Mouse (Mus musculus): ENCODE data around the gene Ccdc65. TPM values are rescaled to one million over a fixed set of nuclear protein-coding genes. Genes with fewer than 3 reads are reported as not detected.
A peak's percentile ranks its signal among the peaks of the same experiment; 100 is the strongest.

Ccdc65 gene
- polyA plus RNA-seq, 1 experiment = not detected

DNA sequence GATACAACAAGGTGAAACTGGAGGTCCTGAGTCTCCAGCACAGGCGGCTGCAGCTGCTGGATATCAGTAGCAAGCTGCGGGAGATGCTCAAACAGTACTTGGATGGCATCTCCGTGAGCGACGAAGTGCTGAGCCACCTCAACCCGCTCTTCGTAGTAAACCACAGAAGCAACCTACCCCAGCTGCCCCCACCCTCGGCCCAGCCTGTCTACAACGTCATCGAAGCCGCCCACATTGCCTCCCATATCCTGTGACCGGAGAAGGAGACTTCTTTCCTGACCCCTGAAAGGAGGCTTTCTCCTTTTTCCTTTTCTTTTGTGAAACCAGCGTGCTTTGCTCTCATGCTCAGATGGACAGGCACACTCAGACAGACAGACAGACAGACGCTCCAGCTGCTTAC, 14.8 kb downstream of the Ccdc65 start:
- Histone ChIP-seq H3K4me3 (ENCODE audit: insufficient read depth, low read depth, low read length) (no peak overlapping the region), H3K4me1 (ENCODE audit: control insufficient read depth, insufficient read depth, insufficient read length, low read length) (no peaks in the 10 kb centered on the region), H3K27ac (replicated peaks; ENCODE audit: low read depth, low read length) (no peak overlapping the region)

DNA sequence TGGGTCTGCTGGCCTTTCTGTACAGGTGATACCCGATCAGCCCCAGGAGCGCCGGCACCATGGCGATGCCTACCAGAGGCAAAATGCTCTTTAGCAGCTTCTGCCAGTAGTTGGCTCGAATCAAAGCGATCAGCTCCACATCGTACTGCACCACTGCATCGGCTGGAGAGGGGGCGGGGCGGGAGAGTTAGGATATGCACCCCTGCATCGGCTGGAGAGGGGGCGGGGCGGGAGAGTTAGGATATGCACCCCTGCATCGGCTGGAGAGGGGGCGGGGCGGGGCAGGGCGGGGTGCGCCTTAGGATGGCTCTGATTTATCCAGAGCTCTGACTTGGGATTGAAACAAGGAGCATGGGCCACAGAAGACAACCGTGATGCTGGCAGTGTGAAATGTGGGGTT, 16.4 kb downstream of the Ccdc65 start:
- no peak overlapping the region for H3K27ac ChIP-seq (replicated peaks; ENCODE audit: low read depth, low read length)
- H3K4me3 ChIP-seq (ENCODE audit: insufficient read depth, low read depth, low read length) = no peak overlapping the region
- no peaks in the 10 kb centered on the region for H3K4me1 ChIP-seq (ENCODE audit: control insufficient read depth, insufficient read depth, insufficient read length, low read length)

DNA sequence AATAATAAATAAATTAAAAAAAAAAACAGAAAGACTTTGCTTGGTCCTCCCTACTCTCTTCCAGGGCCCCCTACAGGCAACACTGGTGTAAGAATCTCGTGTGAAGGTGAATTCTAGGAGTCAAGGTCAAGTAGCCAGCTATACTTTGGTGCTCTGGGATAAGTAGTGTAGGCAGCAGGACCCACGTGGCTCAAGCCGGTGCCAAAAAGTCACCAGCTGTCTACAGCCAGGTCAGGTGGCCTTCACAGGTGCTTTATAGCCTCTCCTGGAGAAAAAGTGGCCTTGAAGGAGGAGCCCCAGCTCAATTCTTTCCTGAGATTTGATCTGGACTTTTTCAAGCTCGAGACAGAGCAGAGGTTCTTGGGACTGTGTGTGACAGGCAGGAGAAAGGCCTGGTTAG, 18.1 kb downstream of the Ccdc65 start:
- no peak overlapping the region for H3K4me3 ChIP-seq (ENCODE audit: insufficient read depth, low read depth, low read length)
- no peak overlapping the region for H3K27ac ChIP-seq (replicated peaks; ENCODE audit: low read depth, low read length)
- no peaks in the 10 kb centered on the region for H3K4me1 ChIP-seq (ENCODE audit: control insufficient read depth, insufficient read depth, insufficient read length, low read length)

DNA sequence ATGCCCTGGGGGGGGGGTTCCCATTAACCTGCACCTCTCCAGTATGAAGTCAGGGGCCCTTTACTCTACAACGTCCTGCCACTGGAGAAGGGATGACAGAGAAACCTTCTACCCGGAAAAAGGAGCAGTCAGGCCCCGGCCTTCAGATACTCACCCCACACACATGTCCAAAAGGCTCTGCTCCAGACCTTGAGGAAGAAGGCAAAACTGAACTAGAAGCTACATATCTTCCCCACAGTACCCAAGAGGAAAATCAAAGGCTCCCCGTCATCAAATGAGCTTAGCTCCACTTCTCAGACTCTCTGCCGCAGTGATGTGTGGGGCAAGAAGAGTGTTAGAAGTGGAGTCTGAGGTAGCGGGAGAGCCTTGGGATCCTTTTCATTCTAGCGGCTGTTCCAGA, 18.7 kb downstream of the Ccdc65 start:
- no peak overlapping the region for H3K27ac ChIP-seq (replicated peaks; ENCODE audit: low read depth, low read length)
- H3K4me1 ChIP-seq (ENCODE audit: control insufficient read depth, insufficient read depth, insufficient read length, low read length) = no peaks in the 10 kb centered on the region
- H3K4me3 ChIP-seq (ENCODE audit: insufficient read depth, low read depth, low read length) = peak overlapping the region; percentile 61

- Histone ChIP-seq H3K27ac (replicated peaks; ENCODE audit: low read depth, low read length) (no peak within 1 kb of the TSS), H3K4me3 (ENCODE audit: insufficient read depth, low read depth, low read length) (peak within 1 kb of the TSS; percentile 61), H3K4me1 (ENCODE audit: control insufficient read depth, insufficient read depth, insufficient read length, low read length) (no peaks in the 10 kb centered on the region)
Measured at GRCm38 (mm10) chr15:98727443-98728321, 19.7 kb downstream of the Ccdc65 start, which contains the start of gene Fkbp11. Fkbp11 (minus strand) TSS chr15:98728198.

- H3K4me3 ChIP-seq (ENCODE audit: insufficient read depth, low read depth, low read length) = peak overlapping the region; percentile 61
Measured at GRCm38 (mm10) chr15:98728366-98728765, 20.4 kb downstream of the Ccdc65 start.

DNA sequence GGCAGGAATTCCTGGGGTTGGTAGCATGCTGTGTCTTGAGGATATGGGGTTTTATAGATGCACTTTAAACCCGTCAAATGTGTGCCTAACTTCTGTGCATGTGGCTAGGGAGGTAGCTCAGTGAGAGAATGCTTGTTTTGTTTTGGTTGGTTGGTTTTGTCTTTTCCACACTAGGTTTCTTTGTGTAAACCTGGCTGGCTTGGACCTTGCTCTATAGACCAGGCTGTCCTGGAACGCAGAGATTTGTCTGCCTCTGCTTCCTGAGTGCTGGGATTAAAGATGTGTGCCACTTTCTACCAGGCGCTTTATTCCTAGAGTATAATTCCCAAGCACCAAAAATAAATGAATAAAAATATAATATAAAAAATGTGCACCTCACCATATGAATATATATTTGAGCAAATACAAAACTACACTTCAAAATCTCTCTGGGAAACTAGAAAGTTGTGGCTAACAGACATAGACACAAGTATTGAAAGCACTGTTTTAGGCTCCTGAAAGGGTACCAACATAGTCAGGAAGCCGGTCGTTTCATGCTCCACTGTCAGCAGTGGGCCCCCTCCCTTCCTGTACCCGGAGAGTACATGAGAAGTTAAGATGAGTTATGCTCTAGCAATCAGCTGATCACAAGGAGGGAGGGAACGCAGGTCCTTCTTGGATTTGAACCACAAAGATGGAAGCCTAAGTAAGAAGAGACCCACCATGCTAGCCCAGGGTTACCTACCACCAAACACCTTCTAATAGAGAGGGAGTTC, 22.0 kb downstream of the Ccdc65 start:
- Histone ChIP-seq H3K4me3 (ENCODE audit: insufficient read depth, low read depth, low read length) (no peak overlapping the region), H3K4me1 (ENCODE audit: control insufficient read depth, insufficient read depth, insufficient read length, low read length) (no peaks in the 10 kb centered on the region)

More at GRCm38 (mm10) chr15:98728366-98728765, 20.4 kb downstream of the Ccdc65 start:
- no peaks in the 10 kb centered on the region for H3K4me1 ChIP-seq (ENCODE audit: control insufficient read depth, insufficient read depth, insufficient read length, low read length)
- no peak overlapping the region for H3K27ac ChIP-seq (replicated peaks; ENCODE audit: low read depth, low read length)

GRCm38 (mm10) chr15:98730790-98731189, 22.8 kb downstream of the Ccdc65 start:
- Histone ChIP-seq H3K4me1 (ENCODE audit: control insufficient read depth, insufficient read depth, insufficient read length, low read length) (no peaks in the 10 kb centered on the region), H3K27ac (replicated peaks; ENCODE audit: low read depth, low read length) (no peak overlapping the region), H3K4me3 (ENCODE audit: insufficient read depth, low read depth, low read length) (no peak overlapping the region)

More for the DNA sequence above, 22.0 kb downstream of the Ccdc65 start:
- H3K27ac ChIP-seq (replicated peaks; ENCODE audit: low read depth, low read length) = no peak overlapping the region

- H3K4me3 ChIP-seq (ENCODE audit: insufficient read depth, low read depth, low read length) = no peak overlapping the region
- H3K4me1 ChIP-seq (ENCODE audit: control insufficient read depth, insufficient read depth, insufficient read length, low read length) = no peaks in the 10 kb centered on the region
- no peak overlapping the region for H3K27ac ChIP-seq (replicated peaks; ENCODE audit: low read depth, low read length)
Measured at GRCm38 (mm10) chr15:98732006-98732531, 24.1 kb downstream of the Ccdc65 start.

DNA sequence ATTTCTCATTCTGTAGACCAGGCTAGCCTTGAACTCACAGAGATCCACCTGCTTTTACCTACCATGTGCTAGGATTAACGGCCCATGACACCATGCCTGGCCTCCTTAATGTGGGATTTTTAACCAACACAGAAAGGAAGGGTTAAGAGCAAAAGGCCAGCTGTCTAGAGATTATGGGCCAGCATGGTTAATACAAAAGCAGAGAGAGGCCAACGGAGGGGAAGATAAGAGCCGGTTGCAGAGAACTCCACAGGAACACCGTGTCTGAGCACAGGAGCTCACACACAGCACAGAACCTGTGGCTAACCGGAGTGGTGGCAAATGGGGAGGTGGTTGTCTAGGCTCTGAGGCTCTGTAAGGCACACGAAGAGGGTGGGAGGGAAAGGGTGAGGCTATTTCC, 25.4 kb downstream of the Ccdc65 start:
- H3K4me3 ChIP-seq (ENCODE audit: insufficient read depth, low read depth, low read length) = no peak overlapping the region
- no peak overlapping the region for H3K27ac ChIP-seq (replicated peaks; ENCODE audit: low read depth, low read length)
- no peaks in the 10 kb centered on the region for H3K4me1 ChIP-seq (ENCODE audit: control insufficient read depth, insufficient read depth, insufficient read length, low read length)

DNA sequence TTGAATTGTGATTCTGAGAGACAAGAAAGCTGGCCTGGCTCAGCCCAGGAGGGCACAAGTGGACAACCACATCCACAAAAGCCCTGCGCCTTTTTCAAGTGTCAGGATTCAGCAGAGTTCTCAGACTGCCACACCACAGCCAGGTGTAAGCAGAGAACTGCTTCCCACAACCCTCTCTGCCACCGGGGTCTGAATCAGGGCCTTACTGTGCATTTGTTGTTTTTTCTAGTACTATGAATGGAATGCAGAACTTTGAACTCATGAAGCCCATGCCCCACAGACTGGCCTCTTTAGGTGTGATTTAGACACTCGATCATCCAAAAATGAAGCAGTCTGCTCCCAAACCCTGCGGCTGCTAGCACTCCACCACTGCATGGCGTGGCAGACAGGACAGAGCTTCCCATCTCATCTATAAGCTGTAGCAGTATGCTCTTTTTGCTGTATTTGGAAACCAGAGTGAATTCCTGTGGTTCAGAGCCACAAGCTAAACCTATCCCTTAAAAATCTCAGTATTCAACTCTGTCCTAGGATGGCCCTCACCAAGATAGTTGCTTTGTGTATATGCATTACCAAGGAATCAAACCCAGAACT, 26.1 kb downstream of the Ccdc65 start:
- no peak overlapping the region for H3K27ac ChIP-seq (replicated peaks; ENCODE audit: low read depth, low read length)
- no peak overlapping the region for H3K4me3 ChIP-seq (ENCODE audit: insufficient read depth, low read depth, low read length)
- no peaks in the 10 kb centered on the region for H3K4me1 ChIP-seq (ENCODE audit: control insufficient read depth, insufficient read depth, insufficient read length, low read length)

- Histone ChIP-seq H3K4me3 (ENCODE audit: insufficient read depth, low read depth, low read length) (no peak overlapping the region), H3K27ac (replicated peaks; ENCODE audit: low read depth, low read length) (no peak overlapping the region)
Measured at GRCm38 (mm10) chr15:98736521-98736920, 28.5 kb downstream of the Ccdc65 start.

DNA sequence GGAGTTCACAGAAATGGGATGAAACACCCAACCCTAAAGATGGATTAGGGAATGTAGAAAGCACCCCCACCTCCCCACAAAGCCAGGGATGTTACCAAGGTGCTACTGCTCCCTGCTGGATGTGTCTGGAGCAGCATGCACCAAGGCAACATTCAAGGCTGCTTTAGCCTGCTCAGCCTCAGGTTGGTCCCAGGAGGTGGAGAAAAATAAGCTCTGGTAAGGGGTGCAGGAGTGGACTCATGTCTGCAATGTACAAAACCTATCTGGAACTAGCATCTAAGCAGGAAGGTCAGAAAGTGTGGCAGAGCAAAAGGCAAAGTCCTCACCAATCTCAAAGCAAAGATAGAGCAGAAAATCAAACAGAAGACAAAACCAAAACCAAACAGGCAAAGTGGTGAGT, 29.9 kb downstream of the Ccdc65 start:
- Histone ChIP-seq H3K4me3 (ENCODE audit: insufficient read depth, low read depth, low read length) (no peak overlapping the region), H3K27ac (replicated peaks; ENCODE audit: low read depth, low read length) (no peak overlapping the region), H3K4me1 (ENCODE audit: control insufficient read depth, insufficient read depth, insufficient read length, low read length) (no peaks in the 10 kb centered on the region)

More at GRCm38 (mm10) chr15:98736521-98736920, 28.5 kb downstream of the Ccdc65 start:
- no peaks in the 10 kb centered on the region for H3K4me1 ChIP-seq (ENCODE audit: control insufficient read depth, insufficient read depth, insufficient read length, low read length)

GRCm38 (mm10) chr15:98738796-98739195, 30.8 kb downstream of the Ccdc65 start:
- Histone ChIP-seq H3K4me3 (ENCODE audit: insufficient read depth, low read depth, low read length) (no peak overlapping the region), H3K27ac (replicated peaks; ENCODE audit: low read depth, low read length) (no peak overlapping the region)

DNA sequence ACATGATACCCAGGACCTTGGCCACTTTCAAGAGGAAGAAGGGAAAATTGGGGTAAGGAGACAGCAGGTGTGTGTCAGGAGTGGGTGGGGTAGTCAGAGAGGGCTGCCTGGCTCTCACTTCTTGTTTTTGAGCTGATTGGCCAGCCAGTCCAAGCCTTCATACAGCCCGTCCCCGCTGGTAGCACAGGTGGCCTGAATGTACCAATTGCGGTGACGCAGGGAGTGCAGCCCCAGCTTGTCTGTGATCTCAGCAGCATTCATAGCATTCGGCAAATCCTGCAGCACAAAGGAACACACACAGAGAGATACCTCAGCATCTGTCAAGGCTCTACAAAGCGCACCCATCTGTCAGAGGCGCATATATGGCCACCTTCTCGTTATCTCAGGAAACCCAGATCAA, 32.2 kb downstream of the Ccdc65 start:
- no peaks in the 10 kb centered on the region for H3K4me1 ChIP-seq (ENCODE audit: control insufficient read depth, insufficient read depth, insufficient read length, low read length)

More at GRCm38 (mm10) chr15:98738796-98739195, 30.8 kb downstream of the Ccdc65 start:
- H3K4me1 ChIP-seq (ENCODE audit: control insufficient read depth, insufficient read depth, insufficient read length, low read length) = no peaks in the 10 kb centered on the region

More for the DNA sequence above, 32.2 kb downstream of the Ccdc65 start:
- Histone ChIP-seq H3K4me3 (ENCODE audit: insufficient read depth, low read depth, low read length) (no peak overlapping the region), H3K27ac (replicated peaks; ENCODE audit: low read depth, low read length) (no peak overlapping the region)
